Mouse (Mus musculus): ENCODE data around the gene Akr1c14. TPM values are rescaled to one million over a fixed set of nuclear protein-coding genes. Genes with fewer than 3 reads are reported as not detected.
"Not testable (repeated sequence)": the region's sequence is repeated elsewhere in the genome, so short reads cannot be mapped to it uniquely, and the experiment has no call there.

Akr1c14 gene
- not detected in 3 replicates for total RNA-seq (2017)

DNA sequence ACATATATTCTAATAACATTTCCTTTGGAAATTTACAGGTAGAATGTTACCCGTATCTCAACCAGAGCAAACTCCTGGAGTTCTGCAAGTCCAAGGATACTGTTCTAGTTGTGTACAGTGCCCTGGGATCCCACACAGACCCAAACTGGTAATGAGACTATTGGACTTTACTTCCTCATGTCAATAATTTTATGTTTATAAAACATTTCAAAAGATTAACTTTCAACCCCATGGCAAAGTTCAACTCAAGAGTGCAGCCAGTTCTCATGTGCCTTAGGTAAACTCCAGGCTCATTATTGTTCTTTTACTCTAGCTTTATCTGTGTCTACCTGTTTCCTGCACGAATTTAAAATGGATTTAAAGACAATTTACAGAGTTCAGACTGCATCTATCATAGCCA, at the start of gene Akr1c14:
TSS of gene Akr1c14 (plus strand) at position 293 of the 400 bp plus-strand sequence.
- ATAC-seq (replicated peaks; ENCODE audit: insufficient number of reproducible peaks, low FRiP score, low TSS enrichment, poor library complexity, severe bottlenecking) = no peak

DNA sequence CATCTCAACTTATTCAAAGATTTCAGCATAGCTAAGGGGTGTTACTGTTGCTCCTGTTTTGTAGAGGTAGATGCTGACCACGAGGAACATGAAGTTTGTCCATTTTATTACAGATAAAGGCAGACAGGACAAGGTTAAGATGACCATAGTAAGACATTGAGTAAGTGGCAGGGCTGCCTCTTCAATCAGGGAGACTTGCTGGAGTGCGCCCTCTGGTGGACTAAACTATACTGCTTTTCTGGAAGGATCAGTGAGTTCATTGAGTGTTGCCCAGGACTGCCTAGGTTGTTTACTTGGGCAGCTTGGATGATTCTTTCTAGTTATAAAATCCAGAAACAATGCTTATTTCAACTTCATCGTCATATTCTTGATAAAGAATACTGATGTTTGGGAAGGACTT, 47.1 kb upstream of the Akr1c14 start:
- ATAC-seq (replicated peaks; ENCODE audit: insufficient number of reproducible peaks, low FRiP score, low TSS enrichment, poor library complexity, severe bottlenecking) = no peak

DNA sequence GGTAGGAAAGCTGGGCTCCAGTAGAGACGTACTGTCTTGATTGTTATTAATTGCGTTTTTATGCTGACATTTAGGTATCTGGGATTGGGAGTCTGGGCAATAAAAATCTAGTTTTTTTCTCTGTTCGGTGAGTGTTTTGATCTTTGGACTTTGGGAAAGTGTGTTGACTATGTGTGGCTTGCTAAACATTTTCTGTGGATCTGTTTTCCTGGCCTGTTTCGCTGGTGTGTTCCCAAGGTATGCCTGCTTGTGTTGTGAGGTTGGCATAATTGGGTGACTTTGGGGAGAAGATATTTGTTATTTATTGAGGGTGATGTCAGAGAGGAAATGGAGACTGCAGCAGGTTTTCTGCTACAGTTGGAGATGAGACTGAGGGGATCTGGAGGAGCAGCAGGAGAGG, 38.0 kb upstream of the Akr1c14 start:
- ATAC-seq (replicated peaks; ENCODE audit: insufficient number of reproducible peaks, low FRiP score, low TSS enrichment, poor library complexity, severe bottlenecking) = no peak

DNA sequence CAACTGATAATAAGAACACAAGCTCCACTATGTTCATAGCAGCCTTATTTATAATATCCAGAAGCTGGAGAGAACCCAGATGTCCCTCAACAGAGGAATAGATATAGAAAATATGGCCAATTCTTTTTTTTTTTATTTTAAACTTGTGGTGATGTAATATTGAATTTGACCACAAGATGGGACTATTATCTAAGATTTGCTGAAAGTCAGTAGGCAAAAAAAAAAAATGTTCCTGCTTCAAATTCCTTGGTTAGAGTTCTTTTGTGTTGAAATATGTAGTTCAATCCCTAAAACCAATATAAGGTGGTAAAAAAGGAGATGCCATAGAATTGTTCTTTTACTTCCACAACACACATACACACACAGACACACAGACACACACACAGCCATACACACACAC, 35.0 kb upstream of the Akr1c14 start:
- ATAC-seq (replicated peaks; ENCODE audit: insufficient number of reproducible peaks, low FRiP score, low TSS enrichment, poor library complexity, severe bottlenecking) = no peak

DNA sequence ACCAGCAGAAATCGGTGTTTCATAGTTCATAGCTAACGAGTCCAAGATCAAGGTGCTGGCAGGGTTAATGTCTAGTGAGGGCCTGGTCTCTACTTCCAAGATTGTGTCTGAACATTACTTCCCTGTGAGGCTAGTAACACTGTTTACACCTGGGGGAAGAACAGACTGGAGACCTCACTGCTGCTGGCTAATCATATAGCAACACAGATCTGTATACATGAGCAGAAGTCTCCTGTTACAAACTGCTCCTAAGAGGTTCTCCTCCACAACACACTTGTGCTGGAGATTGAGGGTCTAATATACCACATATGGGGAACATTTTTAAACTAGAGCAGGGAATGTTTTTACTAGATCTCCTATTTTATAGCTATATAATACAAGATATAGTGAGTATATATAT, 18.9 kb upstream of the Akr1c14 start:
- ATAC-seq (replicated peaks; ENCODE audit: insufficient number of reproducible peaks, low FRiP score, low TSS enrichment, poor library complexity, severe bottlenecking) = no peak

DNA sequence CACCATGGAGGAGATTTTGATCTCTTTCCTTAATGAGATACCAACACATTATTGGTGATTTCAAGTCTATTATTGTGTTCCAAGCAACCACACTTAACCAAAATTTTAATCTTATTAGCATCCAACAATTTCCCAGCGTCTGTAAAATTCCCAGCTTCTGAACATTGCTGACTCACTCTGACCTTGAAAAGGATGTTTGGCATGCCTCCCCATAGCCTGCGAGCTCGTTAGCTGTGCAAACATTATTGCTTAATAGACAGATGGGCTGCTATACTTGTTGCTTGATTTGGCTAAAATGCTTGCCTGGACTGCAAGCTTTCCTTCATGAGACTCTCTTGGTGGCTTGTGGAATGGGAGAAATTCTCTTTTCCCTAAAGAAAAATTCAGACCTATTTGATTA, 16.3 kb upstream of the Akr1c14 start:
- ATAC-seq (replicated peaks; ENCODE audit: insufficient number of reproducible peaks, low FRiP score, low TSS enrichment, poor library complexity, severe bottlenecking) = no peak

DNA sequence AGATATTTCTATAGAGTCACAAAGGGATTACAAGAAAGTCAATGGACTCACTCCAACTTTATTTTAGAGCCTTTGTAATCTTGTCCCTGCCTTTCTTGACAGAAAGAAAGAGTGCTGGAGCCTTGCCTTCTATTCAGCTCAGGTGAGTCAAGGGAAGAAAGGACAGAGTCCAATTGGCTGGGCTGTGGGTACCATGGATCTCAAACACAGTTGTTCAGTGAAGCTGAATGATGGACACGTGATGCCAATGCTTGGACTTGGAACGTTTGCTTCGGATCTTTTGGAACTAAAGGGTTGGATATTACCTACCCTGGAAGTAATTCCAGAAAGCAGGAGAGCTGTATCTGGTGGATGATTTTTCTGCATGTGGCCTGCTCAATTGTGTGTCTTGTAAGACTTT, 13.8 kb upstream of the Akr1c14 start:
- ATAC-seq (replicated peaks; ENCODE audit: insufficient number of reproducible peaks, low FRiP score, low TSS enrichment, poor library complexity, severe bottlenecking) = no peak

DNA sequence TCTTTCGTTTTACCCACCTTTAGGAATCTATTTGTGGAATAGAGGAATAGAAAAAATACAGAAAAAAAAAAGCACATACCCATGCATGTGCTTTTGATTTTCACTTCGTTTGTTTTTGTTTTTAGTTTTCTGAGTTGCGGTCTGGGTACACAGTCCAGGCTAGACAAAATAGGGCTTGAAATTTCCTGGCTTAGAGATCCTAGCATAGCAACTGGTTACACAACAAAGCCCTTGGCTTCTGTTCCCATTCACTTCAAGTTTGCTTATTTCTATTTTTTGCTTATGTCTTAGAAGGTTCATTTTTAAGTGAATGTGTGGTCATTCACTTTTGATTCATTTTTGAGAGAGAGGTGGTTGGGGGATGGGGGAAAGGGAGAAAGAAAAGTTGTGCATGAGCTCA, 2.7 kb upstream of the Akr1c14 start:
- no peak for ATAC-seq (replicated peaks; ENCODE audit: insufficient number of reproducible peaks, low FRiP score, low TSS enrichment, poor library complexity, severe bottlenecking)

DNA sequence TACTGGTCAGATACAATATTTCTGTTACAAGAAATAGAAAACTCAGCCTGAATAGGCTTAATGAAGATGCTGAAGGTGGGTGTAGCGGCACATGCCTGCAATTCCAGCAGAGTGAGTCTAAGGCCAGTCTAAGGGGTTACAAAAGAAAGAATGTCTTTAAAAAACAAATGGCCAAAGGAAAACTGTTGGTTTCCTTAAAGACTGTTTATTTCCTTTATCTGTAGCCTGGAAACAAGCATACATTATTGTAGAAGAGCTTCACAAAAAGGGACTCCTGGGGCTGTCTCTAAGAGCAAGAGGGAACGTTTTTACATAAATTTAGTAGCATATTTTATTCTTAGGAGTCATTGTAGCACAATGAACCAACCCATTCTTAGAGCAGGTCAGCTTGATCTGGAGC, 2.0 kb upstream of the Akr1c14 start:
- ATAC-seq (replicated peaks; ENCODE audit: insufficient number of reproducible peaks, low FRiP score, low TSS enrichment, poor library complexity, severe bottlenecking) = no peak

DNA sequence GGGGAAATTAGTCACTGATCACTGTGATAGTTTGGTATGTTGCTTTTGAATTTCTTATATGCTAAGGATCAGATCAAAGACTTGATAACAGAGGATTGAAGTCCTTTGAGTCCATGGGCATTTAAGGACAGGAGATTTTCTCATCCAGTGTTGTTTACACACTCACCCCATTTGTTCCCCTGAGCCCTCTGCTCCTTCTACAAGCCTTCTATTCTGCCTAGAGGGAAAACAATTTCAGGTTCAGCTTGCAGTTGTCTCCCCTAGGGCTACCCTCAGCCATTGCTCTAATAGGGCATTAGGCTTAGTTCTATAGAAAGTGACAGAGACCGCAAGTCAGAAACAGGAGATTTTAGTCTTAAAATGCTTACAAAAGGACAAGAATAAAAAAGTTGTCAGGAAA, 585 bp upstream of the Akr1c14 start:
- ATAC-seq (replicated peaks; ENCODE audit: insufficient number of reproducible peaks, low FRiP score, low TSS enrichment, poor library complexity, severe bottlenecking) = no peak

DNA sequence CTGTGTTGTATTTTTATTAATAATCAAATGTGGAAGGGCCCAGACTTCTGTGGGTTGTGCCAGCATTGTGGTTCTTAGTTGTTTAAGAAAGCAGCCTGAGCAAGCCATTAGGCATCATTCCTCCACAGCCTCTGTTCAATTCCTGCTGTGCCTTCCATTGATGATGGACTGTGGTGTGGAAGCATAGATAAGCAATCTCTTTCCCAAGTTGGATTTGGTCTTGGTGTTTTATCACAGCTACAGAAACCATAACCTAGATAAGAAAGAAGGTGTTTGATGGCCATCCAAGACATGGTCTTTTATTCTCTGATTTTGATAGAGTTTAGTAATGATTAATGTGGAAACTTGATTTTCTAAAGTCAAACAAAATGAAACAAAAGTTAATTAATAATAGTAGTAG, 844 bp downstream of the Akr1c14 start:
- no peak for ATAC-seq (replicated peaks; ENCODE audit: insufficient number of reproducible peaks, low FRiP score, low TSS enrichment, poor library complexity, severe bottlenecking)

DNA sequence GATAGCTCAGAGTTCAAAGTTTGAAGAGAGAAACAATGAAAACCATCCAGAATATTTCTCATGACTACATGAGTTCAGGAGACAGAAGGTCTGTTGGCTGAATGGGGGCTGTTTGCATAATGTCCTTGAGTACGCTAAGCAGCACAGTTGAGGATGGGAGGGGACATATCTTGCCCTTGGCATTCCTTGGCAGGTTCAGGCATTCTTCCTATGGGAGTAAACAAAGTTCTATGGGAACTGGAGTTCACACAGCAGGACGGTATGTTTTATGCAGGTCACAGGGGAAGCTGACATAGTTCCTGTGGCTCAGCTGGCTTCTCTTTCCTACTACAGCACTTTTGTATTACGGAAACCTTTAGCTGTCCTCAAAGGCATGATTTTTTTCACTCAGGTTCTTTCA, 6.6 kb downstream of the Akr1c14 start:
- no peak for ATAC-seq (replicated peaks; ENCODE audit: insufficient number of reproducible peaks, low FRiP score, low TSS enrichment, poor library complexity, severe bottlenecking)

DNA sequence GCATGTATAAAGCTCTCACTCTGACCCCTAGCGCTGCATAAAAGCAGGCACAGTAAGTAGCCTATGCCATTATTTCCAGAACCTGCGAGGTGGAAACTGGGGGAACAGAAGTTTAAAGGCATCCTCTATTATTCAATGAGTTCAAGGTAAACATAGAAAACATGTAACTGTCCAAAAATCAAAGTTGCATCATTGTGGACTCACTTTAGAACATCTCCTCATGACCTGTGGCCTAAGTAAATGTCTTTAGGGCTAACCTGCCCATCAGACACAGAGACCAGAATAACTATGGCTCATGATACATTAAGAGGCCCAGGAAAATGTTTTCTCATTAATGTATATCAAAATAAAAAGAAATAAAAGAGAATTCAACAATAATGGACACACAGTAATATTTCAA, 7.4 kb downstream of the Akr1c14 start:
- ATAC-seq (replicated peaks; ENCODE audit: insufficient number of reproducible peaks, low FRiP score, low TSS enrichment, poor library complexity, severe bottlenecking) = no peak

DNA sequence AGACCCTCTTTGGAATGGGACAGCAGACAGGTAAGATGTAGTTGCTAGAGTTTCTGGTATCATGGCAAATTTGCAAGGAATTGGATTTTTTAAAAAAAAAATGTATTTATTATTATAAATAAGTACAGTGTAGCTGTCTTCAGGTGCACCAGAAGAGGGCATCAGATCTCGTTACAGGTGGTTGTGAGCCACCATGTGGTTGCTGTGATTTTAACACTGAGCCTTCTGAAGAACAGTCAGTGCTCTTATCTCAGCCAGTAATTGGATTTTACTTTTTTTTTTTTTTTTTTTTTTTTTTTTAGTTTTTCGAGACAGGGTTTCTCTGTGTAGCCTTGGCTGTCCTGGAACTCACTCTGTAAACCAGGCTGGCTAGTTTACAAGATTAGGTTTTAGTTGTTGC, 9.4 kb downstream of the Akr1c14 start:
- ATAC-seq (replicated peaks; ENCODE audit: insufficient number of reproducible peaks, low FRiP score, low TSS enrichment, poor library complexity, severe bottlenecking) = not testable (repeated sequence)

DNA sequence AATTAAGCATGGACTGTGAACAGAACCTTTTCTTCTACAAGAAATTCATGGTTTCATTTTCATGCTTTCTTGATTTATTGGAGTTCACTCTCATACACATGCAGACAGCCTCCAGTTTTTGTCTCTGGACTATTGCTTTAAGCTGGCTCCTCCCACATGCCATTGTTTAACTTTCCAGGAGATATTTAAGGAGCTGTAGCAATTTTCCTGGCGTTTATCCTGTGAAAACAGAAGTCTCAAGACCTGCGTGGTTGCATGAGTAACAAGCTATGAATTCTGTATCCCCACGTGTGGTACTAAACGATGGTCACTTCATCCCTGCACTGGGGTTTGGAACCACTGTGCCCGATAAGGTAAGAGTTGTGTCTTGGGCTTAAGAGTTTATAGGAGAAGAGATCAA, 10.6 kb downstream of the Akr1c14 start:
- no peak for ATAC-seq (replicated peaks; ENCODE audit: insufficient number of reproducible peaks, low FRiP score, low TSS enrichment, poor library complexity, severe bottlenecking)

DNA sequence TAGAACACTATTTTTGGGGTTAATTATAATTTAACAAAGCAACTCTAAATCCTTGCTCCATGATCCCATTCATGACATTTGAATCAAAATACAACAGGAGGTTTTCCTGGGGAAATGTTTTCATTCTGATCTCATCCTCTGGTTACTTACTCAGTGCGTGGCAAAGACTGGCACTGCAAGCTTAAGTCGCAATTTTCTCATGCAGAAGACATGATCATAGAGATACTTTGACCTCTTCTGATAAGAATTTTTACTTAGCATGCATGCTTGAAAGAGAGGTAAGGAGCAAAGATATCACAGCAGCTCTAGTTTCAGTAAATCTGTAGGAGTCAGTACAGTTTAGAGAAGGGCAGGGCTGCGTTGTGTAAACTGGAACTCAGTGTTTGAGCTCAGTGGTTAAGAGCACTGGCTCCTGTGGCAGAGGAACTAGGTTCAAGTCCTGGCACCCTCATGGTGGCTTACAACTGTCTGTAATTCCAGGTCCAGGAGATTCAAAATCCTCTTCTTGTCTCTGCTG, 11.5 kb downstream of the Akr1c14 start:
- no peak for ATAC-seq (replicated peaks; ENCODE audit: insufficient number of reproducible peaks, low FRiP score, low TSS enrichment, poor library complexity, severe bottlenecking)

DNA sequence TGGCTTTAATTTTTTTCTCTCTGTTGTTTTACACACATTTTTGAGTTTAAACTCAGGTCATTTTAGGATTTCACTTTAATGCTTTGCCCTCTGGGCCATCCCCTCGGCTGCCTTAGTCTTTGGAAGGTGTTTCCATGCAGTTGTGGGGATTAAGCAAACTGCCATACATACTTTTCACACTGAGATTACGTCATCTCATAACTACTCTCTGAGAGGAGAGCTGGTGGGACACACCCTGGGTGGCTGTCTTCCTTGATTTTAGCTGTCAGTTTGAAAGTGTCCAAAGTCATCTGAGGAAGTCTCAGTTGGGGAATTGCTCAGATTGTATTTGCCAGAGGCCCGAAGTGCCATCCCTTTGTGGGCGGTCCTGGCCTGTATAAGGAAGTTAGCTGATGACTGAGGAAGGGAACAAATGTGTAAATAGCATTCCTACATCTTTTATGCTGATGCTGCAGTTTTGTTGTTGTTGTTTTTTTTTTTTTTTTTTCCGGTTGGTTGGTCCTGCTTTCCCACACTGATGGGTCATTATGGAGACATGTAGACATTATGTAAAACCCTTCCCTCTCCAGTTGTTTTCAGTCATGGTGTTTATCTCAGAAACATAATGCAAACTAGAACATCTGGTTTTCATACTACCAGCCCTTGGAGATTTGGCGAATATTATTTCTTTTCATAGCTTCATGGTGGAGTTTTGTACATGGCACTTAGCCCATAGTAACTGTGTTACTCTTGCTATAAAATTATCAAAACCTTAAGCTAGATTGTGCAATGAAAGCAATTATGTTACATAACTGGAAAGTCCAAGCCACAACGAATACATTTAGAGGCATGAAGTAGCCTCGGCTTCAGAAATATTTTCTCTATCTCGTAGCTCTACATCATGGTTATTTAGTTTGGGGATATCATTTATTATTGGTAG, 28.0 kb downstream of the Akr1c14 start:
- ATAC-seq (replicated peaks; ENCODE audit: insufficient number of reproducible peaks, low FRiP score, low TSS enrichment, poor library complexity, severe bottlenecking) = no peak

DNA sequence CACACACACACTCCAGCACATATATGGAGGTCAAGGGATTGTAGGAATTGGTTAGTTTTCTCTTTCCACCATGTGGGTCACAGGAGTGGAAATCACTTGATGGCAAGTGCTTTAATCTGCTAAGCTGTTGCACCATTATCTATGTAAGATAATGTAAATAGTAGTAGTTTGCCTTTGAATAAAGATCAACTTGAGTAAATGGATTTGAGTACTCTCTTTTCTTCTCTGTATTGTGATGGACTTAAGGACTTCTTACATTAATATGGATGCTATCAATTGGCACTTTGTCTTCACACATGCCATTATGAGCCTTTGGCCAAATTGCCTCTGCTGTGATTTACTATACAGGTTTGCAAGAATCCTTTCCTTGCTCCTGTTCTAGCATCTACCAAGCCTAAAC, 31.1 kb downstream of the Akr1c14 start:
- no peak for ATAC-seq (replicated peaks; ENCODE audit: insufficient number of reproducible peaks, low FRiP score, low TSS enrichment, poor library complexity, severe bottlenecking)

DNA sequence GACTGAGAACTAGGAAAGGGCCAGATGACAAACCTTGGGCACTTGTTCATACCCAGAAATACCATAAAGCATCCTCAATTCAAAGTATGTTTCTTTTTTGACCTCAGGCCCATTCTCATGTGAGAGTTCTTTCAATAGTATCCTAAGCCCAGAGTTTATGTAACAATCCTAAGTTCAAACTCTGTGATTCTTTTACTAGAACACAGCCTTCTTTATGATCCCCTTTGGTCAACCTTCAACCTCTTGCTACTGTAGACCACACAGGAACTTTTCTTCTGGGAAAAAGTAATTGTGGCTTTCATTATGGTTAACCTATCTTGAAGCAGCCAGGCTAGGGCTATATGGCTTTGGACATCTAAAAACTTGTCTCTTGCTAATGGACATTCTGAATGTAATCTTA, 52.9 kb downstream of the Akr1c14 start:
- no peak for ATAC-seq (replicated peaks; ENCODE audit: insufficient number of reproducible peaks, low FRiP score, low TSS enrichment, poor library complexity, severe bottlenecking)

DNA sequence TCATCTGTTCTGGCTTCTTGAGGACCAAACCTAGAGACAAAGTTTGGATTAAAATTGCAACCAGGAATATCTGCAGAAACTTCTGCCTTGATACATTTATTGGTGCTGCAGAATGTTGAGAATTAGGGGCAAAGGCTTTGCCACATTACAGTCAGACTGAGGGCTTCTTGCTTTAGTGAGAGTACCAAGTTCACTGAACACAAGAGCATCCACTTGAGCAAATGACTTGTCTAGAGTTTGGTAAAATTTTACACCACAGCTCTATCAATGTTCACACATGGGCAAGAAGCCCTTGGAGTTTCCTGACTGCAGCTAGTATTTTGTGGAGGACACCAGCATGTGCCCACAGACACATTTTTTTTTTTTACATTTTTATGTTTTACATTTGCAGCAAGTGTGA, 53.9 kb downstream of the Akr1c14 start:
- no peak for ATAC-seq (replicated peaks; ENCODE audit: insufficient number of reproducible peaks, low FRiP score, low TSS enrichment, poor library complexity, severe bottlenecking)

All from monocyte, adult 5-6 weeks (primary cell).